Mouse (Mus musculus): Measurements from ENCODE around the gene Ampd1. TPM values are rescaled to one million over a fixed set of nuclear protein-coding genes. Genes with fewer than 3 reads are reported as not detected.

Ampd1 gene
- polyA plus RNA-seq, 1 experiment from 2014 or later: not detected

- no peak overlapping the region for H3K9ac ChIP-seq
- H3K4me2 ChIP-seq: no peak overlapping the region
- H3K9me3 ChIP-seq: no peaks in the 10 kb centered on the region
- no peaks in the 10 kb centered on the region for H3K4me1 ChIP-seq
- H3K36me3 ChIP-seq: no peaks in the 10 kb centered on the region
- no peak overlapping the region for H3K4me3 ChIP-seq (replicated peaks)
- H3K27ac ChIP-seq: no peak overlapping the region
- no peaks in the 10 kb centered on the region for H3K27me3 ChIP-seq (replicated peaks)
- no peak for ATAC-seq (ENCODE audit: insufficient read depth, low FRiP score, low read depth)
- 73% methylated on average over 11 of the region's 11 CpGs for WGBS
These were observed 7.2 kb downstream of the Ampd1 start for GRCm38 (mm10) chr3:103081051-103081450.

GRCm38 (mm10) chr3:103081861-103082453 is 8.1 kb downstream of the Ampd1 start:
- H3K9ac ChIP-seq: no peak overlapping the region
- H3K4me3 ChIP-seq (replicated peaks): no peak overlapping the region
- no peaks in the 10 kb centered on the region for H3K4me1 ChIP-seq
- H3K4me2 ChIP-seq: no peak overlapping the region
- H3K9me3 ChIP-seq: no peaks in the 10 kb centered on the region
- no peak overlapping the region for H3K27ac ChIP-seq
- whole genome bisulfite sequencing: 81% methylated on average over 17 of the region's 17 CpGs
- H3K27me3 ChIP-seq (replicated peaks): no peaks in the 10 kb centered on the region
- no peak for ATAC-seq (ENCODE audit: insufficient read depth, low FRiP score, low read depth)
- no peaks in the 10 kb centered on the region for H3K36me3 ChIP-seq

GRCm38 (mm10) chr3:103082761-103083160 is 8.9 kb downstream of the Ampd1 start:
- H3K27ac ChIP-seq: no peak overlapping the region
- H3K27me3 ChIP-seq (replicated peaks): no peaks in the 10 kb centered on the region
- H3K4me3 ChIP-seq (replicated peaks): no peak overlapping the region
- H3K36me3 ChIP-seq: no peaks in the 10 kb centered on the region
- no peaks in the 10 kb centered on the region for H3K9me3 ChIP-seq
- no peak for ATAC-seq (ENCODE audit: insufficient read depth, low FRiP score, low read depth)
- 82% methylated on average over 5 of the region's 5 CpGs for WGBS
- H3K9ac ChIP-seq: no peak overlapping the region
- H3K4me2 ChIP-seq: no peak overlapping the region
- H3K4me1 ChIP-seq: no peaks in the 10 kb centered on the region

- 64% methylated on average over 3 of the region's 3 CpGs for WGBS
- Histone ChIP-seq H3K9me3 (no peaks in the 10 kb centered on the region), H3K27me3 (replicated peaks) (no peaks in the 10 kb centered on the region), H3K27ac (no peak overlapping the region), H3K4me2 (no peak overlapping the region), H3K36me3 (no peaks in the 10 kb centered on the region), H3K9ac (no peak overlapping the region), H3K4me3 (replicated peaks) (no peak overlapping the region), H3K4me1 (no peaks in the 10 kb centered on the region)
- ATAC-seq (ENCODE audit: insufficient read depth, low FRiP score, low read depth): no peak
These were observed 12.2 kb downstream of the Ampd1 start for GRCm38 (mm10) chr3:103085986-103086385.

DNA sequence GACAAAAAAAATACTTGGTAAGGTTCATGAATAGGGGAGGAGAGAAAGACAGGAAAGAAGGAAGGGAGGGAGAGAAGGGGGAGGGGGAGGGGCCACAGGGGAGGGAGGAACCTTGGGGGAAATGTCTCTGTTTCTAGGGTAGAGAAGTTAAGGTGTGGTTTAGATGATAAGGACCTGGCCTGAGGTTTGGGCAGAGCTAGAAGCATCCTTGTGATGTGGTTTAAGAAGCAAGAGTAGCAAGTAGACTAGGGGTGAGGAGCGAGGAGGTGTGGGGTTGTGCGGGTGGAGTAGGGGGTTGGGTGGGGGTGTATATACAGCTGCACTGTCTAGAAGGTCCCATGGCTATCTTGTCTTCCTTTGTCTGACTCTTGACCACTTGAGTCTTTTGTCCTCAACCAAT is 17.9 kb downstream of the Ampd1 start:
- ATAC-seq (ENCODE audit: insufficient read depth, low FRiP score, low read depth): no peak
- WGBS: 76% methylated on average over 2 of the region's 2 CpGs
- no peak overlapping the region for H3K27ac ChIP-seq

GRCm38 (mm10) chr3:103098662-103099061 is 24.8 kb downstream of the Ampd1 start:
- 73% methylated on average over 23 of the region's 23 CpGs for WGBS
- peaks cover 4% of the 10 kb centered on the region; the same call in 1 of the 2 replicates for H3K4me1 ChIP-seq
- no peaks in the 10 kb centered on the region for H3K36me3 ChIP-seq
- H3K4me3 ChIP-seq (replicated peaks): no peak overlapping the region
- no peak overlapping the region for H3K27ac ChIP-seq
- H3K4me2 ChIP-seq: no peak overlapping the region
- ATAC-seq (ENCODE audit: insufficient read depth, low FRiP score, low read depth): no peak
- no peaks in the 10 kb centered on the region for H3K27me3 ChIP-seq (replicated peaks)
- no peaks in the 10 kb centered on the region for H3K9me3 ChIP-seq
- no peak overlapping the region for H3K9ac ChIP-seq

More for the DNA sequence above, 17.9 kb downstream of the Ampd1 start:
- Histone ChIP-seq H3K4me3 (replicated peaks) (no peak overlapping the region), H3K4me2 (no peak overlapping the region), H3K36me3 (no peaks in the 10 kb centered on the region), H3K9me3 (no peaks in the 10 kb centered on the region), H3K4me1 (no peaks in the 10 kb centered on the region), H3K27me3 (replicated peaks) (no peaks in the 10 kb centered on the region), H3K9ac (no peak overlapping the region)

DNA sequence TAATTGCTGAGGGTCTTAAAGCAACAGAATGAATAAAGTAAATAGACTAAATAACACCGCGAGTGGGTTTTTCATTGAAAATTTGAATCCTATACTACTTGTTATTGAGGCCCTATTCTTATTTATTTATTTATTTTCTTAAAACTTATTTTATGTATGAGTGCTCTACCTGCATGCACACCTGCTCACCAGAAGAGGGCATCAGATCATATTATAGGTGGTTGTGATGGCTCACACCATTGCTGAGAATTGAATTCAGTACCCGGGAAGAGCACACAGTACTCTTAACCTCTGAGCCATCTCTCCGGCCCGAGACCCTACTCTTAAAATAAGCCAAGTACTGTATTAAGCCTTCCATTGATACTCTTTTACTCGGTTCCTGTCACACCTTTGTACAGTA is 25.9 kb downstream of the Ampd1 start:
- H3K9me3 ChIP-seq: no peaks in the 10 kb centered on the region
- H3K4me2 ChIP-seq: no peak overlapping the region
- H3K9ac ChIP-seq: no peak overlapping the region
- H3K36me3 ChIP-seq: no peaks in the 10 kb centered on the region
- peaks cover 4% of the 10 kb centered on the region; the same call in 1 of the 2 replicates for H3K4me1 ChIP-seq
- H3K27ac ChIP-seq: no peak overlapping the region
- WGBS: 86% methylated on average over 6 of the region's 6 CpGs
- no peak for ATAC-seq (ENCODE audit: insufficient read depth, low FRiP score, low read depth)
- H3K27me3 ChIP-seq (replicated peaks): no peaks in the 10 kb centered on the region
- no peak overlapping the region for H3K4me3 ChIP-seq (replicated peaks)

DNA sequence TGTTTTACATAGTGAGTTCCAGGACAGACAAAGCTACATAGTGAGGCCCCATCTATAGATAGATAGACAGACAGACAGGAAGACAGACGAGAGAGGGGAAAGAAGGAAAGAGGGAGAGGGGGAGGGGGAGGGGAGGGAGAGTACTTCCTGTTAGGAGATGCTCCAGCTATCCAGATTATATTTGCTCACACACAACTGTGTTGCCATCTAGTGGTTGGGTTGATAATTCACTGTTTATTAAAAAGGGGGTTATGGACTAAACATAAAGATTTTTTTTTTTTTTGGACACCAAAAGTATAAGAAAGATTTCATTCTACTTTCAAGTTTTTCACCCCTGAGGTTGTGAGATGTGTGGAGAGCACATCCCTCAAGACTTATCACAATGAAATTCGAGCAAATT is 26.9 kb downstream of the Ampd1 start:
- Histone ChIP-seq H3K27me3 (replicated peaks) (no peaks in the 10 kb centered on the region), H3K4me2 (no peak overlapping the region), H3K4me3 (replicated peaks) (no peak overlapping the region), H3K9ac (no peak overlapping the region), H3K36me3 (no peaks in the 10 kb centered on the region), H3K4me1 (peaks cover 4% of the 10 kb centered on the region; the same call in 1 of the 2 replicates), H3K9me3 (no peaks in the 10 kb centered on the region), H3K27ac (no peak overlapping the region)
- ATAC-seq (ENCODE audit: insufficient read depth, low FRiP score, low read depth): no peak
- 52% methylated on average over 2 of the region's 2 CpGs for WGBS

DNA sequence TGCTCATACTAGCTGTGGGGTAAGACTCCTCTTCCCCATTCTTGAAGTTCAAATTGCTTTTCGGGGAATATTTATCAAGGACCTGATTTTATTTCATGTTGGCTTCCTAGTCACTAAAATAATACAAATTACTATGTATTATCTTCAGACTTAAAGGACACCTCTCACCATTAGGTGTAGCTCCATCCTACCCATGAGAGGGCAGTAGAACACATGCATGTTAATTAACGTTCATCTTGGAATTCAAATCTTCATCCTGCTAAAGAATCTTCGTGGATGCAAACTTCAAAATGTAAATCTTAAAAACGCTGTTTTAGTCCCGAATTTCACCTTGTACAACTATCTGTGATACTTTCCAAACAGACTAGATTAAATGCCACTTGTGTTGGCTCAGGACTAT is 27.4 kb downstream of the Ampd1 start:
- no peaks in the 10 kb centered on the region for H3K27me3 ChIP-seq (replicated peaks)
- H3K36me3 ChIP-seq: no peaks in the 10 kb centered on the region
- ATAC-seq (ENCODE audit: insufficient read depth, low FRiP score, low read depth): no peak
- H3K4me2 ChIP-seq: no peak overlapping the region
- no peak overlapping the region for H3K4me3 ChIP-seq (replicated peaks)
- 51% methylated on average over 5 of the region's 5 CpGs for WGBS
- no peak overlapping the region for H3K27ac ChIP-seq
- H3K9me3 ChIP-seq: no peaks in the 10 kb centered on the region
- peaks cover 4% of the 10 kb centered on the region; the same call in 1 of the 2 replicates for H3K4me1 ChIP-seq
- H3K9ac ChIP-seq: no peak overlapping the region

- Histone ChIP-seq H3K4me1 (peaks cover 4% of the 10 kb centered on the region; the same call in 1 of the 2 replicates), H3K4me3 (replicated peaks) (peak overlapping the region; percentile 85), H3K4me2 (peak overlapping the region; percentile 96), H3K36me3 (no peaks in the 10 kb centered on the region), H3K9me3 (no peaks in the 10 kb centered on the region), H3K27me3 (replicated peaks) (no peaks in the 10 kb centered on the region), H3K9ac (peak overlapping the region; percentile 54), H3K27ac (peak overlapping the region; percentile 84)
- WGBS: 0% methylated on average over 14 of the region's 14 CpGs
- ATAC-seq (ENCODE audit: insufficient read depth, low FRiP score, low read depth): peak; percentile 41
These were observed 28.1 kb downstream of the Ampd1 start for GRCm38 (mm10) chr3:103101909-103102308.

GRCm38 (mm10) chr3:103102454-103103390 is 28.9 kb downstream of the Ampd1 start, which contains the start of gene Dennd2c:
TSS of gene Dennd2c (plus strand) at chr3:103102604.
- H3K36me3 ChIP-seq: no peaks in the 10 kb centered on the region
- WGBS: under 1% methylated on average over 72 of the region's 72 CpGs
- H3K27me3 ChIP-seq (replicated peaks): no peaks in the 10 kb centered on the region
- no peaks in the 10 kb centered on the region for H3K9me3 ChIP-seq
- H3K4me3 ChIP-seq (replicated peaks): peak within 1 kb of the TSS; percentile 85
- peak within 1 kb of the TSS; percentile 96 for H3K4me2 ChIP-seq
- peak within 1 kb of the TSS; percentile 84 for H3K27ac ChIP-seq
- peak within 1 kb of the TSS; percentile 63 for H3K9ac ChIP-seq
- peaks cover 4% of the 10 kb centered on the region; the same call in 1 of the 2 replicates for H3K4me1 ChIP-seq
- peak; percentile 96 for ATAC-seq (ENCODE audit: insufficient read depth, low FRiP score, low read depth)

Measured in stomach, embryonic 15.5 days (tissue).